ENCODE assay signal across 11 mouse cellular contexts in the genomic region with DNA sequence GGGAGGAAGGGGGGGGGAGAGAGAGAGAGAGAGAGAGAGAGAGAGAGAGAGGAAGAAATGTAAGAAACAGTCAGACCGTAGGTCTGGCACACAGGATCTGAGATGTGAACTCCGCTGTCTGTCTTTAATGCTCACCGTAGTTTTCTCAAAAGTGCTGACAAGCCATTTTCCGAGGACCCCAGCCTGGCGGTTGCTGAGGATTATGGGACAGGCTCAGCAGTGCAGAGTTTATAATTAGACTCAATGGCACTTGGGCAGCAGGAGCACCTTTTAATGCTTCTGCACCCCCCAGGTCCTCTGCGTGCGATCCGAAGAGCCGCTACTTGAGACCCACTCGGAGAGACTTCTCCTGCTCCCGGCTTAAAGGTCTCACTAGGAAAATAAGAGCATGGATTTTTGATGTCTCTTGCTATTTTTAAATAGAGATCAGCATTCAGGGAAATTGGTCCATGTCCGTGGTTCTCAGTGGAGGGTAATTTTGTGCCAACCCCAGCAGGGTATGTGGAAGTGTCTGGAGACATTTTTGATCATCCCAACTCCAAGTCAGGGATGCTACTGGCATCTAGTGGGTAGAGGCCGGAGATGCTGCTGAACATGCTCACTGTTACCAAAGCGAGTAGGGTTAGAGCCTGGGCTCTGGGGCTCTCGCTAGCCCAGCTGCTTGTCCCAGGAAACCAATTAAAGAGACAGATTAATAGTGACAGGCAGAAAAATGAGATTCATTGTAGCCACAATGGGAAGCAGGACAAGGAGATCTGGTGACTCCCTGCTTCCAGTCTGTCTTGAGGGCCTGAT.
DNase-seq lines count a peak whose midpoint lies in the region; ATAC-seq and TF ChIP-seq lines count a peak whose summit lies in the region.
"Had no signal": no experiment of that assay in that cellular context is flagged by ENCODE, and none has a peak within 500 bp of the region (broad histone marks: within the 10 kb centered on the region; RNA-seq: fewer than 3 reads in every experiment).

No protein-coding gene starts in this region.

- H3K4me1 ChIP-seq in heart, postnatal 0 days (ENCODE audit: control insufficient read depth, insufficient read depth): no peaks in the 10 kb centered on the region
- peaks cover 32% of the 10 kb centered on the region for H3K4me1 ChIP-seq in midbrain, embryonic 12.5 days
- H3K4me1 ChIP-seq: embryonic facial prominence, embryonic 15.5 days had no signal

- no peak overlapping the region for H3K27ac ChIP-seq in heart, postnatal 0 days (ENCODE audit: low read depth)
- peak overlapping the region; percentile 52; the same call in 1 of the 2 replicates for H3K27ac ChIP-seq in midbrain, embryonic 12.5 days (replicated peaks)
- H3K27ac ChIP-seq: embryonic facial prominence, embryonic 15.5 days had no signal

- no peak for ATAC-seq in heart, postnatal 0 days (ENCODE audit: insufficient read depth, low read depth)
- peak; percentile 62; the same call in 1 of the 2 replicates for ATAC-seq in midbrain, embryonic 12.5 days (ENCODE audit: low FRiP score, low read depth)
- ATAC-seq: intestine, postnatal 0 days had no signal

- H3K4me3 ChIP-seq in heart, postnatal 0 days (ENCODE audit: low read depth, low read length): no peak overlapping the region
- no peak overlapping the region for H3K4me3 ChIP-seq in midbrain, embryonic 12.5 days
- H3K4me3 ChIP-seq: embryonic facial prominence, embryonic 15.5 days had no signal

- TF ChIP-seq CTCF in heart, postnatal 0 days (IDR thresholded peaks at IDR 0.05; ENCODE audit: low read depth): no peak

- H3K36me3 ChIP-seq in heart, postnatal 0 days (replicated peaks; ENCODE audit: control insufficient read depth, insufficient read depth, low read length): no peaks in the 10 kb centered on the region
- H3K36me3 ChIP-seq in midbrain, embryonic 12.5 days: no peaks in the 10 kb centered on the region
- H3K36me3 ChIP-seq: embryonic facial prominence, embryonic 15.5 days had no signal

- peak; percentile 24 to 25 for DNase-seq in cerebellum, postnatal 36 days
- no peak for DNase-seq in cerebellum, adult 18-20 months
- DNase-seq in heart, postnatal 0 days (ENCODE audit: low spot score): no peak
- no peak for DNase-seq in heart, postnatal 25 days (ENCODE audit: low spot score)
- peak; percentile 41 for DNase-seq in Muller cell, postnatal 12 days (ENCODE audit: inconsistent ontology term)
- DNase-seq in adrenal gland, postnatal 4 days (ENCODE audit: low spot score in 2 of 2): no peak
- no peak for DNase-seq in gastrocnemius, postnatal 25 days
- DNase-seq: lung, embryonic 14.5 days had no signal

- intact Hi-C loops in heart, postnatal 25 days (cut with DNase I): no loop called here

- H3K9ac ChIP-seq in heart, postnatal 0 days (replicated peaks; ENCODE audit: low read depth, low read length): no peak overlapping the region
- no peak overlapping the region for H3K9ac ChIP-seq in midbrain, embryonic 12.5 days (replicated peaks)
- H3K9ac ChIP-seq: embryonic facial prominence, embryonic 15.5 days; lung, embryonic 14.5 days had no signal

- no peak for TF ChIP-seq EP300 in heart, postnatal 0 days (IDR thresholded peaks at IDR 0.05; ENCODE audit: low read depth)

- WGBS in heart, postnatal 0 days: 45% methylated on average over 15 of the region's 15 CpGs
- 65% methylated on average over 15 of the region's 15 CpGs for WGBS in midbrain, embryonic 12.5 days

- H3K27me3 ChIP-seq in heart, postnatal 0 days (ENCODE audit: control insufficient read depth, insufficient read depth, low read length): no peaks in the 10 kb centered on the region
- H3K27me3 ChIP-seq in midbrain, embryonic 12.5 days: no peaks in the 10 kb centered on the region
- H3K27me3 ChIP-seq: embryonic facial prominence, embryonic 15.5 days had no signal

- H3K4me2 ChIP-seq in heart, postnatal 0 days (ENCODE audit: low read depth, low read length): peak overlapping the region; percentile 46
- no peak overlapping the region for H3K4me2 ChIP-seq in midbrain, embryonic 12.5 days (replicated peaks)
- H3K4me2 ChIP-seq: embryonic facial prominence, embryonic 15.5 days; lung, embryonic 14.5 days had no signal

- no peaks in the 10 kb centered on the region for H3K9me3 ChIP-seq in heart, postnatal 0 days (replicated peaks; ENCODE audit: control insufficient read depth, low read length)
- H3K9me3 ChIP-seq in midbrain, embryonic 12.5 days: no peaks in the 10 kb centered on the region
- H3K9me3 ChIP-seq: embryonic facial prominence, embryonic 15.5 days had no signal

Comparison
In these comparisons a context has a peak if more than half of its experiments do, and no peak if none do; other contexts are left out.
1. DNase-seq: peak in cerebellum, postnatal 36 days (2 of 2) and Muller cell, postnatal 12 days (single experiment); none in cerebellum, adult 18-20 months (0 of 2), heart, postnatal 0 days (single experiment), heart, postnatal 25 days (single experiment), adrenal gland, postnatal 4 days (0 of 2) and gastrocnemius, postnatal 25 days (single experiment).